Mouse (Mus musculus): Measurements from ENCODE around the gene Sh3pxd2a.

- TF ChIP-seq CTCF (IDR thresholded peaks at IDR 0.05; ENCODE audit: extremely low read depth, insufficient read depth, low read length) (no peak), POLR2A (IDR thresholded peaks at IDR 0.05; ENCODE audit: extremely low read depth, insufficient read depth, low read length) (no peak)
Observed at GRCm38 (mm10) chr19:47453352-47453751, 10.8 kb downstream of the Sh3pxd2a start.

All from cortical plate, adult 2 months (tissue).